Mouse (Mus musculus) hindbrain, embryonic 14.5 days (tissue): ENCODE measurements around the gene Ripk1. TPM values are rescaled to one million over a fixed set of nuclear protein-coding genes. Genes with fewer than 3 reads are reported as not detected.
A peak's percentile ranks its signal among the peaks of the same experiment; 100 is the strongest.

Source experiments
- ATAC-seq: fragments of 200-750 bp; cut with Nextera tagmentation; 2 replicates; pipeline ENCODE4 v1.8.0; 2017; ENCODE audit warnings: moderate number of reproducible peaks, mild to moderate bottlenecking, moderate TSS enrichment, moderate library complexity; ENCODE audit not compliant: low FRiP score
- DNase-seq: peaks from one replicate; pipeline ENCODE4 v3.0.0-alpha.2; 2015; ENCODE audit warnings: low spot score
- H3K27ac ChIP-seq: fragments of 300-500 bp; sonication (generic); 2 replicates; pipeline ENCODE4 v1.5.1; 2014; ENCODE audit warnings: mild to moderate bottlenecking, moderate library complexity
- H3K27me3 ChIP-seq: fragments of 300-500 bp; sonication (generic); 2 replicates; pipeline ENCODE4 v1.6.1; 2014; ENCODE audit warnings: mild to moderate bottlenecking, low read length, mixed read lengths; ENCODE audit not compliant: control insufficient read depth, insufficient read depth
- H3K36me3 ChIP-seq: fragments of 300-500 bp; sonication (generic); replicated peaks from 2 replicates; pipeline ENCODE4 v1.6.1; 2014; ENCODE audit not compliant: control insufficient read depth, insufficient read depth
- H3K4me1 ChIP-seq: fragments of 300-500 bp; sonication (generic); replicated peaks from 2 replicates; pipeline ENCODE4 v1.6.1; 2014; ENCODE audit warnings: antibody characterized with exemption, low read length, mixed read lengths; ENCODE audit not compliant: control insufficient read depth, insufficient read depth
- H3K4me2 ChIP-seq: fragments of 300-500 bp; sonication (generic); replicated peaks from 2 replicates; pipeline ENCODE4 v1.6.1; 2014; ENCODE audit warnings: mild to moderate bottlenecking, moderate library complexity
- H3K4me3 ChIP-seq: fragments of 300-500 bp; sonication (generic); replicated peaks from 2 replicates; pipeline ENCODE4 v1.5.1; 2014; ENCODE audit warnings: mild to moderate bottlenecking, low read length
- H3K9ac ChIP-seq: fragments of 300-500 bp; sonication (generic); 2 replicates; pipeline ENCODE4 v1.6.1; 2014
- H3K9me3 ChIP-seq: fragments of 300-500 bp; sonication (generic); 2 replicates; pipeline ENCODE4 v1.6.1; 2016; ENCODE audit warnings: low read length; ENCODE audit not compliant: control insufficient read depth
- WGBS: fragments of 180-500 bp; shearing (Covaris S2); extraction: QIAGEN DNeasy Blood & Tissue Kit; methylation state at CpG from one replicate; pipeline ENCODE4 v1.1.7; 2014; 5-methylcytosine and 5-hydroxymethylcytosine counted together
- polyA plus RNA-seq: library from polyadenylated mRNA; unstranded; fragments of >200 nt; fragmentation: Nextera tagmentation; extraction: Ambion mirVana; gene quantifications from 2 replicates; pipeline ENCODE4 v1.2.1, GENCODE M21; 2014

Ripk1 gene
- polyA plus RNA-seq = 6.5 and 8.2 TPM in 2 replicates

GRCm38 (mm10) chr13:34002058-34003006 is at the start of gene Ripk1, which contains the start of gene Serpinb6a:
Gene Ripk1 (plus strand): TSS chr13:34002363.
Gene Serpinb6a (minus strand): TSS chr13:34002794.
- Histone ChIP-seq H3K36me3 (no peaks in the 10 kb centered on the region), H3K4me2 (peak within 1 kb of the TSS; percentile 64), H3K4me1 (peaks cover 10% of the 10 kb centered on the region), H3K9ac (peak within 1 kb of the TSS; percentile 80), H3K27ac (peak within 1 kb of the TSS; percentile 88), H3K27me3 (no peaks in the 10 kb centered on the region), H3K4me3 (peak within 1 kb of the TSS; percentile 82), H3K9me3 (no peaks in the 10 kb centered on the region)
- DNase-seq = peak; percentile 89
- ATAC-seq = peak; percentile 95
- WGBS = under 1% methylated on average over 92 of the region's 92 CpGs

GRCm38 (mm10) chr13:33952947-33953346 is 49.2 kb upstream of the Ripk1 start:
- no peaks in the 10 kb centered on the region for H3K9me3 ChIP-seq
- no peak overlapping the region for H3K27ac ChIP-seq
- no peaks in the 10 kb centered on the region for H3K27me3 ChIP-seq
- no peaks in the 10 kb centered on the region for H3K36me3 ChIP-seq
- H3K4me3 ChIP-seq = no peak overlapping the region
- ATAC-seq (no peak), DNase-seq (no peak)
- H3K4me2 ChIP-seq = no peak overlapping the region
- H3K9ac ChIP-seq = no peak overlapping the region
- 74% methylated on average over 2 of the region's 2 CpGs for WGBS
- H3K4me1 ChIP-seq = no peaks in the 10 kb centered on the region

GRCm38 (mm10) chr13:33956571-33957421 is 45.4 kb upstream of the Ripk1 start:
- Histone ChIP-seq H3K4me3 (no peak overlapping the region), H3K4me2 (no peak overlapping the region), H3K36me3 (no peaks in the 10 kb centered on the region), H3K4me1 (no peaks in the 10 kb centered on the region), H3K27me3 (no peaks in the 10 kb centered on the region), H3K27ac (no peak overlapping the region), H3K9ac (no peak overlapping the region), H3K9me3 (no peaks in the 10 kb centered on the region)
- DNase-seq (peak; percentile 78), ATAC-seq (peak; percentile 53; the same call in 1 of the 2 replicates)
- WGBS = 38% methylated on average over 6 of the region's 6 CpGs

- H3K4me1 ChIP-seq = 0 out of 2 replicates have a peak, but pooled peaks cover 4% of the 10 kb centered on the region
- ATAC-seq = no peak
- H3K9ac ChIP-seq = no peak overlapping the region
- H3K4me2 ChIP-seq = no peak overlapping the region
- no peaks in the 10 kb centered on the region for H3K9me3 ChIP-seq
- H3K27me3 ChIP-seq = no peaks in the 10 kb centered on the region
- no peak for DNase-seq
- H3K36me3 ChIP-seq = no peaks in the 10 kb centered on the region
- no peak overlapping the region for H3K4me3 ChIP-seq
- 90% methylated on average over 2 of the region's 2 CpGs for WGBS
- H3K27ac ChIP-seq = no peak overlapping the region
Measured at GRCm38 (mm10) chr13:33959771-33960170, 42.4 kb upstream of the Ripk1 start.

GRCm38 (mm10) chr13:33964206-33965046 is 37.7 kb upstream of the Ripk1 start, which contains the start of gene Nqo2:
Gene Nqo2 (plus strand): TSS chr13:33964687.
- peak; percentile 90 for ATAC-seq
- peak; percentile 66 for DNase-seq
- no peaks in the 10 kb centered on the region for H3K36me3 ChIP-seq
- peak within 1 kb of the TSS; percentile 47 for H3K4me3 ChIP-seq
- no peaks in the 10 kb centered on the region for H3K9me3 ChIP-seq
- no peaks in the 10 kb centered on the region for H3K27me3 ChIP-seq
- H3K4me2 ChIP-seq = peak within 1 kb of the TSS; percentile 70
- 0 out of 2 replicates have a peak, but pooled peaks cover 4% of the 10 kb centered on the region for H3K4me1 ChIP-seq
- WGBS = 3% methylated on average over 22 of the region's 22 CpGs
- peak within 1 kb of the TSS; percentile 72 for H3K27ac ChIP-seq
- peak within 1 kb of the TSS; percentile 64 for H3K9ac ChIP-seq

- ATAC-seq = 0 out of 2 replicates have a peak, but pooled peaks have one; percentile 35
- H3K4me2 ChIP-seq = peak overlapping the region; percentile 70
- DNase-seq = no peak
- peak overlapping the region; percentile 64 for H3K9ac ChIP-seq
- H3K4me1 ChIP-seq = 0 out of 2 replicates have a peak, but pooled peaks cover 4% of the 10 kb centered on the region
- H3K36me3 ChIP-seq = no peaks in the 10 kb centered on the region
- no peaks in the 10 kb centered on the region for H3K9me3 ChIP-seq
- peak overlapping the region; percentile 72 for H3K27ac ChIP-seq
- peak overlapping the region; percentile 47 for H3K4me3 ChIP-seq
- H3K27me3 ChIP-seq = no peaks in the 10 kb centered on the region
- WGBS = 25% methylated on average over 14 of the region's 14 CpGs
Measured at GRCm38 (mm10) chr13:33965056-33966024, 36.8 kb upstream of the Ripk1 start.

GRCm38 (mm10) chr13:33966025-33966412 is 36.1 kb upstream of the Ripk1 start:
- H3K4me2 ChIP-seq = peak overlapping the region; percentile 70; the same call in 1 of the 2 replicates
- no peaks in the 10 kb centered on the region for H3K9me3 ChIP-seq
- no peaks in the 10 kb centered on the region for H3K27me3 ChIP-seq
- WGBS = 69% methylated on average over 4 of the region's 4 CpGs
- H3K9ac ChIP-seq = no peak overlapping the region
- DNase-seq (no peak), ATAC-seq (no peak)
- H3K4me1 ChIP-seq = 0 out of 2 replicates have a peak, but pooled peaks cover 4% of the 10 kb centered on the region
- H3K36me3 ChIP-seq = no peaks in the 10 kb centered on the region
- H3K27ac ChIP-seq = no peak overlapping the region
- no peak overlapping the region for H3K4me3 ChIP-seq

- DNase-seq (no peak), ATAC-seq (no peak)
- Histone ChIP-seq H3K27ac (no peak overlapping the region), H3K36me3 (no peaks in the 10 kb centered on the region), H3K4me1 (0 out of 2 replicates have a peak, but pooled peaks cover 4% of the 10 kb centered on the region), H3K27me3 (no peaks in the 10 kb centered on the region), H3K9ac (no peak overlapping the region), H3K4me3 (no peak overlapping the region), H3K4me2 (no peak overlapping the region), H3K9me3 (no peaks in the 10 kb centered on the region)
Measured at GRCm38 (mm10) chr13:33966574-33966973, 35.6 kb upstream of the Ripk1 start.
